ENCODE assay signal across 9 mouse cellular contexts in the genomic region with DNA sequence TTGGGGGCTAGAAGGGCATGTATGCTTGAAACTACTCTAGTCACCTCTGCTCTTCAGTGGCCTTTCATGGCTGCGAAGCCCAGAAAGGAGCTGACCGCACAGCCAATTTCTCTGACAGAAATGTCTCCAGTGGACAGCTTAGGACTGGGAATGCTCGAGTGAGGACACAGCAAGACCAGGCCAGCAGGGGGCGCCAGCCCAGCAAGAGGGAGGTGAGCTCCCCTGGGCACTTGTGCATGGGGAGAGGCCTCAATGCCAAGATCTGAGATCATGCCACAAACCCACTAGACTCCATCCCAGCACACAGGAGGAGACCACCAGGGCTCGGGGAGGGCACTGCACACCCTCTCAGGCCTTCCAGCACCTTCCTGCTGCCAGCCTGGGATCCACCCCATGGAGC. TPM values are rescaled to one million over a fixed set of nuclear protein-coding genes. Genes with fewer than 3 reads are reported as not detected.
DNase-seq lines count a peak whose midpoint lies in the region; ATAC-seq and TF ChIP-seq lines count a peak whose summit lies in the region.
"Had no signal": no experiment of that assay in that cellular context is flagged by ENCODE, and none has a peak within 500 bp of the region (broad histone marks: within the 10 kb centered on the region; RNA-seq: fewer than 3 reads in every experiment).

No protein-coding gene starts in this region.

- H3K4me3 ChIP-seq in intestine, embryonic 14.5 days (ENCODE audit: low read depth, low read length) = no peak overlapping the region
- no peak overlapping the region for H3K4me3 ChIP-seq in intestine, embryonic 15.5 days (replicated peaks)
- H3K4me3 ChIP-seq in liver, embryonic 14.5 days (ENCODE audit: insufficient read depth in 1 of 2, low read depth in 2 of 2, low read length in 2 of 2) = no peak overlapping the region

- peak; percentile 79 for DNase-seq in intestine, embryonic 14.5 days (ENCODE audit: low spot score)
- DNase-seq in R1 (ENCODE audit: low read depth, low spot score) = peak; percentile 65
- DNase-seq in cerebellum, postnatal 14 days = peak; percentile 82 to 89
- peak; percentile 78 for DNase-seq in induced T-regulatory cell, adult 2 months (ENCODE audit: low read depth)
- DNase-seq in liver, embryonic 14.5 days (ENCODE audit: low read depth in 3 of 3, low spot score in 3 of 3) = peak in 2 of 3 experiments; percentile 13 to 17
- peak; percentile 53 for DNase-seq in retina, postnatal 7 days (ENCODE audit: low read depth, low spot score)
- peak; percentile 62 for DNase-seq in urinary bladder, adult 2 months (ENCODE audit: low spot score)

- ATAC-seq in intestine, embryonic 14.5 days (replicated peaks; ENCODE audit: low FRiP score, low TSS enrichment, low read depth) = no peak
- ATAC-seq in intestine, embryonic 15.5 days = no peak
- no peak for ATAC-seq in liver, embryonic 14.5 days (ENCODE audit: insufficient read depth)

- peak; percentile 84 for TF ChIP-seq CTCF in liver, embryonic 14.5 days (IDR thresholded peaks at IDR 0.05; ENCODE audit: low read depth)

- H3K27ac ChIP-seq in intestine, embryonic 14.5 days (ENCODE audit: low read depth) = no peak overlapping the region
- no peak overlapping the region for H3K27ac ChIP-seq in intestine, embryonic 15.5 days
- H3K27ac ChIP-seq in liver, embryonic 14.5 days = no peak overlapping the region
- H3K27ac ChIP-seq: macrophage had no signal

- no peaks in the 10 kb centered on the region for H3K4me1 ChIP-seq in intestine, embryonic 14.5 days (replicated peaks; ENCODE audit: control insufficient read depth, insufficient read depth, low read length)
- no peaks in the 10 kb centered on the region; the same call in none of the 2 replicates for H3K4me1 ChIP-seq in intestine, embryonic 15.5 days (replicated peaks)
- H3K4me1 ChIP-seq in liver, embryonic 14.5 days (replicated peaks; ENCODE audit: control insufficient read depth in 2 of 2, insufficient read depth in 2 of 2, low read length in 1 of 2) = no peaks in the 10 kb centered on the region

- H3K36me3 ChIP-seq in intestine, embryonic 14.5 days (ENCODE audit: control insufficient read depth, insufficient read depth, low read length) = peaks cover 38% of the 10 kb centered on the region
- H3K36me3 ChIP-seq in intestine, embryonic 15.5 days = peaks cover 3% of the 10 kb centered on the region
- H3K36me3 ChIP-seq in liver, embryonic 14.5 days (replicated peaks; ENCODE audit: control insufficient read depth, insufficient read depth, low read depth) = no peaks in the 10 kb centered on the region

- H3K27me3 ChIP-seq in intestine, embryonic 14.5 days (replicated peaks; ENCODE audit: control insufficient read depth, insufficient read depth, low read length) = no peaks in the 10 kb centered on the region
- H3K27me3 ChIP-seq in intestine, embryonic 15.5 days (replicated peaks) = no peaks in the 10 kb centered on the region
- H3K27me3 ChIP-seq in liver, embryonic 14.5 days (ENCODE audit: control insufficient read depth, insufficient read depth, low read length) = no peaks in the 10 kb centered on the region

- no peak overlapping the region for H3K4me2 ChIP-seq in intestine, embryonic 14.5 days (ENCODE audit: low read length)
- H3K4me2 ChIP-seq in intestine, embryonic 15.5 days (replicated peaks) = no peak overlapping the region
- no peak overlapping the region for H3K4me2 ChIP-seq in liver, embryonic 14.5 days (ENCODE audit: low read depth)

- no peak for TF ChIP-seq EP300 in liver, embryonic 14.5 days (IDR thresholded peaks at IDR 0.05; ENCODE audit: low read depth)

- no peak overlapping the region for H3K9ac ChIP-seq in intestine, embryonic 14.5 days (ENCODE audit: low read length)
- H3K9ac ChIP-seq in intestine, embryonic 15.5 days = no peak overlapping the region
- H3K9ac ChIP-seq in liver, embryonic 14.5 days (replicated peaks) = no peak overlapping the region

- H3K9me3 ChIP-seq in intestine, embryonic 14.5 days (ENCODE audit: control insufficient read depth, low read length) = no peaks in the 10 kb centered on the region
- H3K9me3 ChIP-seq in intestine, embryonic 15.5 days = no peaks in the 10 kb centered on the region
- no peaks in the 10 kb centered on the region for H3K9me3 ChIP-seq in liver, embryonic 14.5 days (ENCODE audit: control insufficient read depth, low read length)

- WGBS in intestine, embryonic 14.5 days = 55% methylated on average over 5 of the region's 5 CpGs
- 65% methylated on average over 5 of the region's 5 CpGs for WGBS in intestine, embryonic 15.5 days
- 50% methylated on average over 5 of the region's 5 CpGs for WGBS in liver, embryonic 14.5 days (ENCODE audit: insufficient replicate concordance)

RNA-seq across cellular contexts. Expression of a gene that starts 39.3 kb away (rescaled TPM):
- 1.7 and 3.8 TPM in 2 replicates for polyA plus RNA-seq in intestine, embryonic 14.5 days (2014; fragmentation: Nextera tagmentation; extraction: Ambion mirVana)
- 3.3 and 4.7 TPM in 2 replicates for polyA plus RNA-seq in intestine, embryonic 15.5 days (2015; fragmentation: Nextera tagmentation; extraction: Ambion mirVana)
- polyA plus RNA-seq in liver, embryonic 14.5 days (2012; rRNA removed) = 0.58 and 0.73 TPM in 2 replicates
- 0.77 and 1.2 TPM in 2 replicates for polyA plus RNA-seq in liver, embryonic 14.5 days (2014; fragmentation: Nextera tagmentation; extraction: Ambion mirVana)
- 1.5 and 2.0 TPM in 2 replicates for polyA plus RNA-seq in urinary bladder, adult 2 months (2012; rRNA removed)
- polyA plus RNA-seq: macrophage had no signal

Comparison
In these comparisons a context has a peak if more than half of its experiments do, and no peak if none do; other contexts are left out.
1. DNase-seq: peak in every context shown above with its lines; median percentile 86 in cerebellum, postnatal 14 days; 79 in intestine, embryonic 14.5 days; 78 in induced T-regulatory cell, adult 2 months; 65 in R1; 62 in urinary bladder, adult 2 months; 53 in retina, postnatal 7 days; 15 in liver, embryonic 14.5 days.